Mouse (Mus musculus): ENCODE measurements around the gene Arid1a. TPM values are rescaled to one million over a fixed set of nuclear protein-coding genes. Genes with fewer than 3 reads are reported as not detected.

Gene Arid1a
- polyA plus RNA-seq, 1 experiment from 2014 or later, result 50.4 TPM

- ATAC-seq (ENCODE audit: low FRiP score), result no peak
These were observed 1.5 kb downstream of the Arid1a start for GRCm38 (mm10) chr4:133754871-133755765.

DNA sequence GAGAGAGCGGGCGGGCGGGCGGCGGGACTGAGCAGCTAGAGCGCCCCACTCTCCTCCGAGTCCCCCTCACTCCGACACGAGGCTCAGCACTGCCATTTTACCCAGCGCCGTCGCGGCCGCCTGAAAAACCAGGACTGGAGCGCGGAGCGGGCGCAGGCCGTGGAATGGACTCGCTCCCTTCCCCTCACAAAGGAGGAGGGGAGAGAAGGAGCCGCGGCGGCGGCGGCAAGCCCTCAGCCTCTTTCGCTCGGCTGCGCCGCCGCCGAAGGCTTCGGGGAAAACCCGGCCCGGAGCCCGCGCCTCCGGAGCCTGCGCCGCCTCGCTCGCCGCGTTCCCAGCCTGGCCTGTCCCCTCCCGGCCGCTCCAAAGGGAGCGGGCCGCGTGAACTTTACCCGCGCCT is 2.3 kb downstream of the Arid1a start:
- H3K4me3 ChIP-seq (replicated peaks), result peak overlapping the region; percentile 100
- H3K27me3 ChIP-seq, result no peaks in the 10 kb centered on the region
- H3K4me2 ChIP-seq, result peak overlapping the region; percentile 93
- peak overlapping the region; percentile 100 for H3K9ac ChIP-seq
- peak overlapping the region; percentile 99 for H3K27ac ChIP-seq
- H3K9me3 ChIP-seq, result no peaks in the 10 kb centered on the region
- ATAC-seq (ENCODE audit: low FRiP score), result peak; percentile 87
- peaks cover 4% of the 10 kb centered on the region for H3K36me3 ChIP-seq (replicated peaks)
- WGBS, result 0% methylated on average over 35 of the region's 50 CpGs
- peaks cover 43% of the 10 kb centered on the region for H3K4me1 ChIP-seq

More at GRCm38 (mm10) chr4:133754871-133755765, 1.5 kb downstream of the Arid1a start:
- peaks cover 34% of the 10 kb centered on the region for H3K4me1 ChIP-seq
- H3K27me3 ChIP-seq, result no peaks in the 10 kb centered on the region
- 5% methylated on average over 10 of the region's 10 CpGs for WGBS
- H3K4me3 ChIP-seq (replicated peaks), result peak overlapping the region; percentile 100
- peak overlapping the region; percentile 99 for H3K27ac ChIP-seq
- H3K9ac ChIP-seq, result peak overlapping the region; percentile 100
- no peaks in the 10 kb centered on the region for H3K36me3 ChIP-seq (replicated peaks)
- H3K4me2 ChIP-seq, result peak overlapping the region; percentile 93
- no peaks in the 10 kb centered on the region for H3K9me3 ChIP-seq

- Histone ChIP-seq H3K9me3 (no peaks in the 10 kb centered on the region), H3K4me2 (peak overlapping the region; percentile 93), H3K36me3 (replicated peaks) (peaks cover 11% of the 10 kb centered on the region), H3K4me1 (peaks cover 49% of the 10 kb centered on the region), H3K27me3 (no peaks in the 10 kb centered on the region), H3K4me3 (replicated peaks) (peak overlapping the region; percentile 100), H3K27ac (peak overlapping the region; percentile 99), H3K9ac (peak overlapping the region; percentile 100)
- peak; percentile 63 for ATAC-seq (ENCODE audit: low FRiP score)
- under 1% methylated on average over 32 of the region's 99 CpGs for WGBS
These were observed 3.0 kb downstream of the Arid1a start for GRCm38 (mm10) chr4:133753375-133754190.

DNA sequence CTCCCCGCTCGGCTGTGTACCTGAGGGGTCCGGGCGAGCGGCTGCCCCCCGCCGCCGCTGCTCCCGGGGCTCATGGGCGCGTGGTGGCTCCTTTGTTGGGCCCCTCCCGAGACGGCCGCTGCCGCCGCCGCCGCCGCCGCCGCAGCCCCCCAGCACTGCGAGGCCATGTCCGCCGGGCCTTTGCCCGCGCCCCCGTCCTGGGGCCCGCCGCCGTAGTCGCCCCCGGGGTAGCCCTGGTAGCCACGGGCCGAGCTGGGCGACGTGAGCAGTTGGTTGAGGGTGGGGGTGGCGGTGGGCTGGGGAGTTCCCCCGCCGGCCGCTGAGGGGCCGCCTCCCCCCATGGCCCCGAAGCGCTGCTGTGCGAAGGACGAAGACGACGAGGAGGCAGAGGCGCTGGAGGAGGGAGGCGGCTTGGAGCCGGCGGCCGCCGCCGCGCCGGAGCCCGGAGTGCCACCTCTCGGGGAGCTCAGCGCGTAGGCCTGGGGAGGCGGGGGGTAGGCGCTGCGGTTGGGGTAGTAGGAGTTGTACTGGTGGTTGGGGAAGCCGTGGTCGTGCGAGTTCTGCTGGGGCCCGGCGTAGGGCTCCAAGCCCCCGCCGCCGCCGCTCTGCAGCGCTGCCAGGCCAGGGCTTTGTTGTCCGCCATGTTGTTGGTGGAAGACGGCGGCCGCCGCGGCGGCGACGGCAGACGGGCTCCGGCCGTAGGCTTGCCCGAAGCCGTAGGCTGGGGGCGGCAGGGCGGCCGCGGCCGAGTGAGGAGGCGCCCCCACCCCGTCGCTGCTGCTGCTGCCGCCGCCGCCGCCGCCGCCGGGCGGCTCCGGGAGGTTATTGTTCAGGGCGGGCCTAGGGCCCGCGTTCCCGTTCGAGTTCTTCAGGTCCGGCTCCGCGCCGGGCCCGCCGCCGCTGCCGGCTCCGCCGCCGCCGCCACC is 3.9 kb downstream of the Arid1a start:
- Histone ChIP-seq H3K27me3 (no peaks in the 10 kb centered on the region), H3K9ac (peak overlapping the region; percentile 100), H3K4me3 (replicated peaks) (peak overlapping the region; percentile 100), H3K36me3 (replicated peaks) (peaks cover 18% of the 10 kb centered on the region), H3K4me2 (peak overlapping the region; percentile 93), H3K4me1 (peaks cover 58% of the 10 kb centered on the region), H3K27ac (peak overlapping the region; percentile 99), H3K9me3 (no peaks in the 10 kb centered on the region)
- ATAC-seq (ENCODE audit: low FRiP score), result no peak
- under 1% methylated on average over 57 of the region's 121 CpGs for WGBS

- Histone ChIP-seq H3K27me3 (no peaks in the 10 kb centered on the region), H3K4me2 (peak overlapping the region; percentile 93), H3K4me3 (replicated peaks) (peak overlapping the region; percentile 100), H3K4me1 (peaks cover 60% of the 10 kb centered on the region), H3K27ac (peak overlapping the region; percentile 99), H3K9me3 (no peaks in the 10 kb centered on the region), H3K9ac (peak overlapping the region; percentile 100), H3K36me3 (replicated peaks) (peaks cover 19% of the 10 kb centered on the region)
- 1% methylated on average over 30 of the region's 31 CpGs for WGBS
- ATAC-seq (ENCODE audit: low FRiP score), result no peak
These were observed 4.8 kb downstream of the Arid1a start for GRCm38 (mm10) chr4:133751521-133752448.

- no peaks in the 10 kb centered on the region for H3K27me3 ChIP-seq
- WGBS, result 45% methylated on average over 7 of the region's 7 CpGs
- H3K4me1 ChIP-seq, result peaks cover 59% of the 10 kb centered on the region
- ATAC-seq (ENCODE audit: low FRiP score), result no peak
- H3K4me2 ChIP-seq, result peak overlapping the region; percentile 93
- peak overlapping the region; percentile 100 for H3K9ac ChIP-seq
- H3K36me3 ChIP-seq (replicated peaks), result peaks cover 29% of the 10 kb centered on the region
- no peaks in the 10 kb centered on the region for H3K9me3 ChIP-seq
- peak overlapping the region; percentile 100 for H3K4me3 ChIP-seq (replicated peaks)
- H3K27ac ChIP-seq, result no peak overlapping the region
These were observed 6.3 kb downstream of the Arid1a start for GRCm38 (mm10) chr4:133750184-133750775.

- Histone ChIP-seq H3K9ac (no peak overlapping the region), H3K4me3 (replicated peaks) (no peak overlapping the region), H3K27ac (0 out of 2 replicates have a peak overlapping the region, but pooled peaks have one; percentile 9), H3K4me2 (no peak overlapping the region), H3K27me3 (no peaks in the 10 kb centered on the region), H3K36me3 (replicated peaks) (peaks cover 34% of the 10 kb centered on the region), H3K9me3 (no peaks in the 10 kb centered on the region), H3K4me1 (peaks cover 62% of the 10 kb centered on the region)
- 81% methylated on average over 3 of the region's 3 CpGs for WGBS
- no peak for ATAC-seq (ENCODE audit: low FRiP score)
These were observed 21.3 kb downstream of the Arid1a start for GRCm38 (mm10) chr4:133735282-133735681.

DNA sequence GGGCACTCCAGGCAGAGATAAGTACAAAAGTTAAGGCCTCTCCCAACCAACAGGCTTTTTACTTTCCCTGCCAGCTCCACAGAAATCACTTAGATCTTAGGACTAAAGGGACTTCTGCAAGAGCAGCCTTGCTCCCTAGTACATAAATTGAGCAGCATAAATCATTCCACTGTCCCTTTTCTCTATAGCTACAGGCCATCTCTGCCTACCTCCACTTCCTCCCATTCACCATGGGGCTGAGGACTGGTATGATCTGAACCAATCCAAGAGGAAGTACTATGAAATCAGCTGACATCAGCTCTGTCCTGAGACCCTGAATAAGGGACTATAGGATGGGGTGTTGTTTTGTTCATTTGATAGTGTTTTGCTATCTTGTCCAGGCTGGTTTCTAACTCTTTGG is 26.4 kb downstream of the Arid1a start:
- peak; percentile 39 for ATAC-seq (ENCODE audit: low FRiP score)
- no peaks in the 10 kb centered on the region for H3K9me3 ChIP-seq
- H3K4me1 ChIP-seq, result peaks cover 77% of the 10 kb centered on the region
- H3K4me2 ChIP-seq, result peak overlapping the region; percentile 50
- peaks cover 8% of the 10 kb centered on the region; the same call in 1 of the 2 replicates for H3K36me3 ChIP-seq (replicated peaks)
- peak overlapping the region; percentile 95 for H3K27ac ChIP-seq
- H3K27me3 ChIP-seq, result no peaks in the 10 kb centered on the region
- H3K4me3 ChIP-seq (replicated peaks), result peak overlapping the region; percentile 23
- peak overlapping the region; percentile 47 for H3K9ac ChIP-seq

GRCm38 (mm10) chr4:133729541-133730093 is 27.0 kb downstream of the Arid1a start:
- Histone ChIP-seq H3K9me3 (no peaks in the 10 kb centered on the region), H3K4me1 (peaks cover 72% of the 10 kb centered on the region), H3K9ac (peak overlapping the region; percentile 47; the same call in 1 of the 2 replicates), H3K27me3 (no peaks in the 10 kb centered on the region), H3K4me2 (peak overlapping the region; percentile 50), H3K4me3 (replicated peaks) (peak overlapping the region; percentile 23), H3K36me3 (replicated peaks) (0 out of 2 replicates have a peak, but pooled peaks cover 4% of the 10 kb centered on the region), H3K27ac (peak overlapping the region; percentile 95)
- peak; percentile 92 for ATAC-seq (ENCODE audit: low FRiP score)
- whole genome bisulfite sequencing, result 1% methylated on average over 16 of the region's 16 CpGs

DNA sequence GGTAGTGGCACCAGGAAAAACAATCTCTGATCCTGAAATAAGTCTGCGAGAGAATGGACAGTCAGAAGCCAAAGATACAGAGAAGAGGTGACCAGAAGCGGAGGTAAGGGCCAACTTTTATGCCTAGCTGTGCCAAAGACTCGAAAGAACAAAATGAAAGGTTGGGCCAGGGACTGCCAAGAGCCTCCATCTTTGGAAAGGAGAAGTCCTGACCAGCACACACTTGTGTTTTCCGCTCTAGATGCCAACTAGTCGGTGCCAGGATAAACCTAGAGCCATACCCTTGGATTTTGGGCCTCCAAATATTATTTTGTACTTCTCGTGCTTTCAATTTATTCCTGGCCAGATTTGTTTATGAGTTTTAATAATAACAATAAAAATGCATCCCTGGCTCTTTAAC is 27.6 kb downstream of the Arid1a start:
- WGBS, result 75% methylated on average over 6 of the region's 6 CpGs
- peak overlapping the region; percentile 50 for H3K4me2 ChIP-seq

More for the DNA sequence above, 27.6 kb downstream of the Arid1a start:
- H3K36me3 ChIP-seq (replicated peaks), result 0 out of 2 replicates have a peak, but pooled peaks cover 4% of the 10 kb centered on the region
- no peaks in the 10 kb centered on the region for H3K9me3 ChIP-seq
- H3K4me3 ChIP-seq (replicated peaks), result no peak overlapping the region
- H3K27ac ChIP-seq, result peak overlapping the region; percentile 95
- ATAC-seq (ENCODE audit: low FRiP score), result no peak
- H3K4me1 ChIP-seq, result peaks cover 65% of the 10 kb centered on the region
- no peaks in the 10 kb centered on the region for H3K27me3 ChIP-seq
- no peak overlapping the region for H3K9ac ChIP-seq
